Mouse (Mus musculus) hindbrain, embryonic 16.5 days (tissue): ENCODE results near the gene Jakmip3. TPM values are rescaled to one million over a fixed set of nuclear protein-coding genes. Genes with fewer than 3 reads are reported as not detected.

Experiments used
- ATAC-seq: fragments of 200-750 bp; cut with Nextera tagmentation; 2 replicates; pipeline ENCODE4 v1.8.0; 2017; ENCODE audit warnings: moderate TSS enrichment, moderate library complexity
- H3K27ac ChIP-seq: fragments of 300-500 bp; sonication (generic); 2 replicates; pipeline ENCODE4 v1.5.1; 2014; ENCODE audit warnings: low read depth, mild to moderate bottlenecking, control low read depth, low read length, moderate library complexity
- H3K27me3 ChIP-seq: fragments of 300-500 bp; sonication (generic); replicated peaks from 2 replicates; pipeline ENCODE4 v1.6.1; 2014; ENCODE audit warnings: low read length; ENCODE audit not compliant: control insufficient read depth, insufficient read depth
- H3K36me3 ChIP-seq: fragments of 300-500 bp; sonication (generic); 2 replicates; pipeline ENCODE4 v1.6.1; 2014; ENCODE audit warnings: mild to moderate bottlenecking, low read length, moderate library complexity, mixed read lengths; ENCODE audit not compliant: control insufficient read depth, insufficient read depth
- H3K4me1 ChIP-seq: fragments of 300-500 bp; sonication (generic); 2 replicates; pipeline ENCODE4 v1.6.1; 2014; ENCODE audit warnings: low read depth, low read length; ENCODE audit not compliant: control insufficient read depth, insufficient read depth
- H3K4me2 ChIP-seq: fragments of 300-500 bp; sonication (generic); 2 replicates; pipeline ENCODE4 v1.6.1; 2014; ENCODE audit warnings: mild to moderate bottlenecking, low read length, control low read depth, moderate library complexity
- H3K4me3 ChIP-seq: fragments of 300-500 bp; sonication (generic); 2 replicates; pipeline ENCODE4 v1.5.1; 2014; ENCODE audit warnings: mild to moderate bottlenecking, low read length, control low read depth, moderate library complexity
- H3K9ac ChIP-seq: fragments of 300-500 bp; sonication (generic); 2 replicates; pipeline ENCODE4 v1.6.1; 2014; ENCODE audit warnings: low read depth, mild to moderate bottlenecking, control low read depth, low read length, moderate library complexity
- H3K9me3 ChIP-seq: fragments of 300-500 bp; sonication (generic); 2 replicates; pipeline ENCODE4 v1.6.1; 2014; ENCODE audit warnings: mild to moderate bottlenecking, low read length, moderate library complexity; ENCODE audit not compliant: control insufficient read depth
- WGBS: fragments of 180-500 bp; shearing (Covaris S2); extraction: QIAGEN DNeasy Blood & Tissue Kit; methylation state at CpG from one replicate; pipeline ENCODE4 v1.1.7; 2014; 5-methylcytosine and 5-hydroxymethylcytosine counted together
- polyA plus RNA-seq: library from polyadenylated mRNA; unstranded; fragments of >200 nt; fragmentation: Nextera tagmentation; extraction: Ambion mirVana; gene quantifications from 2 replicates; pipeline ENCODE4 v1.2.1, GENCODE M21; 2015

The Jakmip3 gene
- polyA plus RNA-seq, 1 experiment from 2014 or later = 12.5 TPM

DNA sequence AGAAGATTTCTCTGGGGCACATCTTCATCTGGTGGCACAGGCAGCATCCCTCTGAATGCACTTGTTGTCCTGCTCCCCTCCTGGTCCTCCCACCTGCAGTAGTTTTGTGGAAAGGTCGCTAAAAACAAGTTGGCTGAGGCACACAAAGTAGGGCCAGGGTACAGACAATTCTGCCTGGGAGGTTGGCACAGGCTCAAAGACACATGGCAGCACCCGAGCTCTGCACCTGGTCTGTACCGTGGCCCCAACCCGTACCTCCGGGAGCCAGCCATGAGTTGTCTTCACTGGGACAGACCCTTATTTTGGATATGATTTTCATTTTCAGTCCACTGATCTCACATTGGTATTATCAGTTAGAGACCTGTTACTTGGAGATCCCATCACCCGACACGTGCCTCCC lies 1.5 kb upstream of the Jakmip3 start:
- Histone ChIP-seq H3K27me3 (peaks cover 8% of the 10 kb centered on the region), H3K4me2 (no peak overlapping the region), H3K9me3 (peaks cover 3% of the 10 kb centered on the region; the same call in 1 of the 2 replicates), H3K27ac (no peak overlapping the region), H3K36me3 (no peaks in the 10 kb centered on the region), H3K9ac (no peak overlapping the region), H3K4me3 (no peak overlapping the region), H3K4me1 (peaks cover 4% of the 10 kb centered on the region; the same call in 1 of the 2 replicates)
- 76% methylated on average over 7 of the region's 7 CpGs for WGBS
- no peak for ATAC-seq

DNA sequence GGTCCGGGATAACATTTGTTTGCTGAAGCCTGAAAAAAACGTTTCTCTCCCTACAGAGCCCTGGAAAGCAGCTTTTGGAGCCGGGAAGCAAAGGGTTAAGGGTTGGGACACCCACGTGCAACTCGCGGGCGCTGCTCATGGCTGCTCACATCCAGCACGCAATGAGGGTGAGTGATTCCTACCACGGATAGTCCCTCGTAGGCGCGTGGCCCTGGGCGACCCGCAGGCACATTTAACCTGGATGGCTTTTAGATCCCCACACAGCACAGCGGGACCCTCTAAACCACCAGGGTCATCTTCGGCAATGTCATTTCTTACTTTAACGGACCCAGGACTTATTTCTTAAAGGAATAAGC lies 296 bp upstream of the Jakmip3 start:
- H3K4me2 ChIP-seq = peak overlapping the region; percentile 82
- peaks cover 3% of the 10 kb centered on the region; the same call in 1 of the 2 replicates for H3K9me3 ChIP-seq
- peaks cover 8% of the 10 kb centered on the region for H3K27me3 ChIP-seq
- 0% methylated on average over 17 of the region's 17 CpGs for WGBS
- peak overlapping the region; percentile 69 for H3K4me3 ChIP-seq
- peak; percentile 88 for ATAC-seq
- H3K9ac ChIP-seq = peak overlapping the region; percentile 77
- peak overlapping the region; percentile 84 for H3K27ac ChIP-seq
- peaks cover 4% of the 10 kb centered on the region; the same call in 1 of the 2 replicates for H3K4me1 ChIP-seq
- H3K36me3 ChIP-seq = no peaks in the 10 kb centered on the region

DNA sequence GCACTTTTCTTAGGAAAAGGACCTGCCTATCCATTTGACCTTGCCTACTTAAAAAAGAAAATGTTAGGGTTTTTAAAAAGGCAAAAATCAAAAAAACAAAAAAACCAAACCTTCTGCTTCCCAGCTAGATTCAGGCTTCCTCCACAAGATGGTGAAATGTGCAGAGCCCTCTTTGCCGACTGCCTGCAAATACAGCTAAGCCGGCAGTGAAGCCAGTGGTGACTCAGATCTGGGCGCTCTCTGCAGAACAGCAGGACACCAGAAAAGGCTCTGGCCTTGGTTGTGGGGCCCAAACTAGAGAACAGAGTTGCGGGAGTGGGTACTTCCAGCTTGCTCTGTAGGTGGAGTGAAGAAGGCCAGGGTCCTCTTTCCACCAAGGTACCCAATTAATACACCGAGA lies 1.0 kb downstream of the Jakmip3 start:
- Histone ChIP-seq H3K4me1 (peaks cover 4% of the 10 kb centered on the region; the same call in 1 of the 2 replicates), H3K36me3 (no peaks in the 10 kb centered on the region), H3K27me3 (peaks cover 8% of the 10 kb centered on the region), H3K4me3 (peak overlapping the region; percentile 69), H3K27ac (peak overlapping the region; percentile 84), H3K9me3 (no peaks in the 10 kb centered on the region), H3K9ac (peak overlapping the region; percentile 77), H3K4me2 (peak overlapping the region; percentile 82)
- WGBS = 23% methylated on average over 5 of the region's 5 CpGs
- ATAC-seq = no peak

DNA sequence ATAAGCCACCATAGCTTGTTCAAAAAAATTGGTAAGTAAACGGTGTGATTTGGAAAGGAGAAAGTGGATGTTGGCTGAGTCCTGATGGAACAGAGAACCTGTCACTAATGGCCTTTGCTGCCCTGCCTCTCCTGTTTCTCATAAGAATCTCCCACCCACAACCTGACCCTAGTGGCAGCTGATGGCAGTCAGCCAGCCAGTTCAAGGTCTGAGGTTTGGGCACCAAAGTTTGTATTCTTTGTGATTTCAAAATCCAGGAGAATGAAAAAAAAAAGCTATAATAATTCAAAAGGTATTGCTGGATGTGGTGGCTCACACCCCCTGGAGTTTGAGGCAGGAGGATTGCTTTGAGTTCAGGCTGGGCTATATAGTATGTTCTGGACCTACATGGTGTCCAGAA lies 1.8 kb downstream of the Jakmip3 start:
- ATAC-seq = no peak
- WGBS = 88% methylated on average over 1 of the region's 1 CpGs

DNA sequence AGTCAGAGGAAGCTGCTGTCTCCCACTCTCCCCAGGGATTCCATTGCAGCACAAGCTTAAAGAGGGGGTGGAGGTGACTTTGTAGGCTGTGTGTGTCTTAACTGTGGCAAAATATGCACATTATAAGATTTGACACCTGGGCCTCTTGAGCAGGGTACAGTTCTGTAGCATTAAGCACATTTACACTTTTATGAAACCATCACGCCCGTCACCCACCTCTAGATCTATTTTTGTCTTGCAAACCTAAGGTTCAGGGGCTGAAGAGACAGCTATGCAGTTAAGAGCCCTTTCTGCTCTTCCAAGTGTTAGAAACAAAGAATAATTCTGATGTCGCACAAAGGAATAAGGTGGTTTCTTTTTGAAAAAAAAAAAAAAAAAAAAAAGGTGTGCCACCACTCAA lies 5.1 kb downstream of the Jakmip3 start:
- Histone ChIP-seq H3K27me3 (no peaks in the 10 kb centered on the region), H3K27ac (no peak overlapping the region), H3K9me3 (no peaks in the 10 kb centered on the region), H3K36me3 (no peaks in the 10 kb centered on the region), H3K9ac (no peak overlapping the region), H3K4me1 (no peaks in the 10 kb centered on the region), H3K4me2 (no peak overlapping the region), H3K4me3 (no peak overlapping the region)
- WGBS = 65% methylated on average over 3 of the region's 3 CpGs
- no peak for ATAC-seq

More for the DNA sequence above, 1.8 kb downstream of the Jakmip3 start:
- H3K36me3 ChIP-seq = no peaks in the 10 kb centered on the region
- no peaks in the 10 kb centered on the region for H3K9me3 ChIP-seq
- H3K4me3 ChIP-seq = no peak overlapping the region
- no peak overlapping the region for H3K27ac ChIP-seq
- no peak overlapping the region for H3K9ac ChIP-seq
- H3K4me1 ChIP-seq = peaks cover 4% of the 10 kb centered on the region; the same call in 1 of the 2 replicates
- H3K27me3 ChIP-seq = peaks cover 8% of the 10 kb centered on the region
- H3K4me2 ChIP-seq = no peak overlapping the region; the same call in 1 of the 2 replicates

DNA sequence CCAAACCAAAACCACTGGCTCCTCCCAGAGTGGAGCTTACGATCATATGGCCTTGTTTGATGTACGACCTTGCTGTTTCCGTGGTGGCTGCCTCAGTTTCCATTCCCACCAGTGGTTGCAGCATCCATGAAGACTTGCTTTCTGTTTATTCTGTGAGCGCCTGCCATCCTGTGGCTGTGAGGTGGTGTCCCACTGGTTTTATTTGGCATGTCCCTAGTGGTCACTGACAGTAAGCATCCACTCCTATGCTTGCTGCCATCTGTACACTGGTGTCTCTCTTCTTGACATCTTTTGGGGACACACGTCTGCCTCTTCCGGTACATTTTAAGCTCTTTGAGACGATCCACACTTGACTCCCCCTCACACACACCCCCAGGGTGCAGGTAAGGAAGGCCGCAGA lies 7.2 kb downstream of the Jakmip3 start:
- Histone ChIP-seq H3K4me1 (no peaks in the 10 kb centered on the region), H3K27me3 (no peaks in the 10 kb centered on the region), H3K36me3 (no peaks in the 10 kb centered on the region), H3K4me3 (no peak overlapping the region), H3K27ac (no peak overlapping the region), H3K9me3 (no peaks in the 10 kb centered on the region), H3K9ac (no peak overlapping the region), H3K4me2 (no peak overlapping the region)
- no peak for ATAC-seq
- 82% methylated on average over 8 of the region's 8 CpGs for WGBS

DNA sequence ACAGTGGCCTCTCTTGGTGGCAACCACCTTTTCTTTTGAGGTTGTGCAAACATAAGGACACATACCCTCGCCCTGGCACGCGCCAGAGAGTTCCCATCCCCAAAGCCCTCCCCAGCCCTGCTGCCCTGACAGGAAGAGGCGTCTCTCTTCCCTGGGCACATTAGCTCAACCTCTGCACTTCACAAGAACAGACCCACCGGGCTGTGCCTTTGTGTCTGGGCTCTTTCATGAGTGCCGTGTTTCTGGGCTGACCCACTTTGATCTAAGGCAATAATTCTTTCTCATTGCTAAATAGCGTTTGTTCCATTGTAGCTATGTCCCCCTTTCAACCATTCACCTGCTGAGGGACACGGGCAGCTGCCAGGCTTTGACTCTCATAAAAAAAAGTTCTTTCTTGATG lies 7.8 kb downstream of the Jakmip3 start:
- Histone ChIP-seq H3K4me3 (no peak overlapping the region), H3K4me1 (no peaks in the 10 kb centered on the region), H3K27me3 (no peaks in the 10 kb centered on the region), H3K4me2 (no peak overlapping the region), H3K36me3 (no peaks in the 10 kb centered on the region), H3K9me3 (no peaks in the 10 kb centered on the region), H3K27ac (no peak overlapping the region), H3K9ac (no peak overlapping the region)
- no peak for ATAC-seq
- WGBS = 44% methylated on average over 8 of the region's 8 CpGs

DNA sequence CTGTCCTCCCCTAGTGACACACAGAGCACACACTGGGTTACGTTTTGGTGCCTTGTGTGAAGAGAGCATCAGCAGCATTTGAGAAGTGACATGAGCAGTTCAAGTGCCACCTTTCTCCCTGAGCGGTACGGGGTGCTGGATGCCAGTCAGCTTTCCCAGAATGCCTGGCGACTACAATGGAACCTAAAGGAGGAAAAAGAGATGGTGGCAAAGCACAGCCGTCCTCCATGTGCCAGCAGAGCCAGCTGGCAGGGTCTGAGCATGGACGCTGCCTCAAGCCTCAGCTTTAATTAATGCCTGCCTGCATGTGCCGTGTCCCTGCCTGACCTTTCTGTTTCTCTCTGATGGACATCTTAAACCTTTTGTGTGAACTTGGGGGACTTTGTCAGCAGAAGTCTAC lies 15.3 kb downstream of the Jakmip3 start:
- no peak overlapping the region for H3K9ac ChIP-seq
- H3K27ac ChIP-seq = no peak overlapping the region
- no peak for ATAC-seq
- no peak overlapping the region for H3K4me2 ChIP-seq
- 85% methylated on average over 7 of the region's 7 CpGs for WGBS
- H3K9me3 ChIP-seq = no peaks in the 10 kb centered on the region
- H3K4me1 ChIP-seq = no peaks in the 10 kb centered on the region
- H3K4me3 ChIP-seq = no peak overlapping the region
- no peaks in the 10 kb centered on the region for H3K36me3 ChIP-seq
- H3K27me3 ChIP-seq = no peaks in the 10 kb centered on the region

DNA sequence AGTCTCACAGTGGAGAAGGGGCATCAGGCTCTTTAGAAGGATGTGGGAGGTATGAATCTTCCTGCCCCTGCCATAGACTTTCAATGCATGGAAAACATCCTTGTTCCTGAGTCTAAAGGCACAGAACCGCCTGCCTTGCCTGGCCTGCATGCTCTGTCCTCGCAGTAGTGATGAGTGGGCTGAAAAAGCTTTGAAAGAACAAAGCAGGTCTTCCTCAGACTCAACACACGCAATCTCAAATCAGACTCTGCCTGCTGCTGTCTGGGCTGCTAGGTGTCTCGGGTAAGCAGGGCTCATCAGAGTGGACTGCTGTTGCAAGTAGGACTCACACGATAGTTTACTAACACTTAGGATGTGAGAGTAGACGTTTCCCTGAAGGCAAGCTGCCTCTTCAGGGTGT lies 16.6 kb downstream of the Jakmip3 start:
- Histone ChIP-seq H3K9ac (no peak overlapping the region), H3K4me2 (no peak overlapping the region), H3K4me1 (no peaks in the 10 kb centered on the region), H3K4me3 (no peak overlapping the region), H3K27ac (no peak overlapping the region), H3K9me3 (no peaks in the 10 kb centered on the region), H3K27me3 (no peaks in the 10 kb centered on the region), H3K36me3 (no peaks in the 10 kb centered on the region)
- WGBS = 76% methylated on average over 6 of the region's 6 CpGs
- no peak for ATAC-seq

DNA sequence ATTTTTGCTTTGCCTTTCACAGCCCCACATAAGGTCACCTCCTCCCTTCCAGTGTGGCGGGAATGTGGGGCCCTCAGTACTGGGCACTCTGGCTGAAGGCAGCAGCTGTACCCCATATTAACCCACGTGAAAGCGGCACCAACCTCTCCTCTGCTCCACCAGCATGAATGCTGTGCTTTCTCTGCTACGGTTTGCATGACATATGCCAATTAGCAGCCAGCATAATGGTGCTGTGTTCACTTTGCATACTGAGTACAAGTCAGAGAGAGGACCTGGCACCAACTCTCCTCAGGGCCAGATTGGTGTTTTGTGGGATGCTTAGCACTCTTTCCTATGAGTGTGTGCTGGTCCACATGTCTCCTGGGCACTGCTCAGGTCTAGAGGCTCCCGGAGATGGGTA lies 19.2 kb downstream of the Jakmip3 start:
- 0 out of 2 replicates have a peak, but pooled peaks have one; percentile 27 for ATAC-seq
- H3K4me2 ChIP-seq = no peak overlapping the region
- WGBS = 68% methylated on average over 5 of the region's 5 CpGs
- H3K36me3 ChIP-seq = no peaks in the 10 kb centered on the region
- H3K4me1 ChIP-seq = no peaks in the 10 kb centered on the region
- H3K9me3 ChIP-seq = no peaks in the 10 kb centered on the region
- no peak overlapping the region for H3K27ac ChIP-seq
- no peak overlapping the region for H3K4me3 ChIP-seq
- H3K9ac ChIP-seq = no peak overlapping the region
- H3K27me3 ChIP-seq = no peaks in the 10 kb centered on the region
